Mouse (Mus musculus): Measurements from ENCODE around the gene Cdiptos.

GRCm38 (mm10) chr7:127022528-127023271 lies 46.8 kb upstream of the Cdiptos start:
- TF ChIP-seq EP300 (IDR thresholded peaks at IDR 0.05; ENCODE audit: insufficient read depth, low read depth, low read length) (no peak), CTCF (IDR thresholded peaks at IDR 0.05; ENCODE audit: low read depth, low read length) (no peak)
